Mouse (Mus musculus): Measurements from ENCODE around the gene Sptbn4. TPM values are rescaled to one million over a fixed set of nuclear protein-coding genes. Genes with fewer than 3 reads are reported as not detected.

Sptbn4 gene
- polyA plus RNA-seq, 1 experiment from 2014 or later: 0.40 TPM

GRCm38 (mm10) chr7:27334405-27334911 lies 113.0 kb downstream of the Sptbn4 start:
- Histone ChIP-seq H3K27me3 (replicated peaks; ENCODE audit: control insufficient read depth, insufficient read depth, low read length) (peaks cover 61% of the 10 kb centered on the region), H3K36me3 (ENCODE audit: control insufficient read depth, insufficient read depth, low read length) (no peaks in the 10 kb centered on the region), H3K9me3 (ENCODE audit: control insufficient read depth, low read length) (no peaks in the 10 kb centered on the region), H3K4me2 (ENCODE audit: low read depth, low read length) (peak overlapping the region; percentile 99), H3K9ac (ENCODE audit: low read depth, low read length) (0 out of 2 replicates have a peak overlapping the region, but pooled peaks have one; percentile 8), H3K4me3 (ENCODE audit: low read depth, low read length) (peak overlapping the region; percentile 60), H3K27ac (replicated peaks; ENCODE audit: low read depth, low read length) (no peak overlapping the region), H3K4me1 (ENCODE audit: control insufficient read depth, insufficient read depth, low read length) (peaks cover 42% of the 10 kb centered on the region)
- DNase-seq (ENCODE audit: low spot score) (no peak), ATAC-seq (ENCODE audit: low read depth) (no peak)
- 3% methylated on average over 27 of the region's 32 CpGs for WGBS

GRCm38 (mm10) chr7:27333316-27333941 lies 114.1 kb downstream of the Sptbn4 start:
- peak overlapping the region; percentile 60 for H3K4me3 ChIP-seq (ENCODE audit: low read depth, low read length)
- ATAC-seq (ENCODE audit: low read depth) (no peak), DNase-seq (ENCODE audit: low spot score) (no peak)
- no peaks in the 10 kb centered on the region for H3K9me3 ChIP-seq (ENCODE audit: control insufficient read depth, low read length)
- H3K9ac ChIP-seq (ENCODE audit: low read depth, low read length): peak overlapping the region; percentile 82
- H3K4me2 ChIP-seq (ENCODE audit: low read depth, low read length): peak overlapping the region; percentile 99
- H3K27me3 ChIP-seq (replicated peaks; ENCODE audit: control insufficient read depth, insufficient read depth, low read length): peaks cover 63% of the 10 kb centered on the region
- H3K4me1 ChIP-seq (ENCODE audit: control insufficient read depth, insufficient read depth, low read length): peaks cover 43% of the 10 kb centered on the region
- H3K27ac ChIP-seq (replicated peaks; ENCODE audit: low read depth, low read length): peak overlapping the region; percentile 73
- no peaks in the 10 kb centered on the region for H3K36me3 ChIP-seq (ENCODE audit: control insufficient read depth, insufficient read depth, low read length)
- under 1% methylated on average over 37 of the region's 77 CpGs for WGBS

GRCm38 (mm10) chr7:27332353-27333199 lies 114.9 kb downstream of the Sptbn4 start:
- WGBS: 3% methylated on average over 32 of the region's 39 CpGs
- H3K4me1 ChIP-seq (ENCODE audit: control insufficient read depth, insufficient read depth, low read length): peaks cover 40% of the 10 kb centered on the region
- H3K4me3 ChIP-seq (ENCODE audit: low read depth, low read length): peak overlapping the region; percentile 60
- H3K27ac ChIP-seq (replicated peaks; ENCODE audit: low read depth, low read length): peak overlapping the region; percentile 73
- H3K36me3 ChIP-seq (ENCODE audit: control insufficient read depth, insufficient read depth, low read length): peaks cover under 1% of the 10 kb centered on the region; the same call in 1 of the 2 replicates
- DNase-seq (ENCODE audit: low spot score) (peak; percentile 92), ATAC-seq (ENCODE audit: low read depth) (peak; percentile 16; the same call in 1 of the 2 replicates)
- peak overlapping the region; percentile 99 for H3K4me2 ChIP-seq (ENCODE audit: low read depth, low read length)
- H3K27me3 ChIP-seq (replicated peaks; ENCODE audit: control insufficient read depth, insufficient read depth, low read length): peaks cover 64% of the 10 kb centered on the region
- peak overlapping the region; percentile 82 for H3K9ac ChIP-seq (ENCODE audit: low read depth, low read length)
- H3K9me3 ChIP-seq (ENCODE audit: control insufficient read depth, low read length): no peaks in the 10 kb centered on the region

- peaks cover 69% of the 10 kb centered on the region for H3K27me3 ChIP-seq (replicated peaks; ENCODE audit: control insufficient read depth, insufficient read depth, low read length)
- DNase-seq (ENCODE audit: low spot score) (no peak), ATAC-seq (ENCODE audit: low read depth) (no peak)
- H3K27ac ChIP-seq (replicated peaks; ENCODE audit: low read depth, low read length): peak overlapping the region; percentile 73
- H3K9me3 ChIP-seq (ENCODE audit: control insufficient read depth, low read length): no peaks in the 10 kb centered on the region
- H3K4me3 ChIP-seq (ENCODE audit: low read depth, low read length): peak overlapping the region; percentile 60
- 7% methylated on average over 8 of the region's 8 CpGs for WGBS
- peak overlapping the region; percentile 99 for H3K4me2 ChIP-seq (ENCODE audit: low read depth, low read length)
- H3K9ac ChIP-seq (ENCODE audit: low read depth, low read length): peak overlapping the region; percentile 48; the same call in 1 of the 2 replicates
- H3K36me3 ChIP-seq (ENCODE audit: control insufficient read depth, insufficient read depth, low read length): peaks cover 8% of the 10 kb centered on the region; the same call in 1 of the 2 replicates
- peaks cover 39% of the 10 kb centered on the region for H3K4me1 ChIP-seq (ENCODE audit: control insufficient read depth, insufficient read depth, low read length)
Measured at GRCm38 (mm10) chr7:27331854-27332253, 115.6 kb downstream of the Sptbn4 start.

GRCm38 (mm10) chr7:27331541-27331851 lies 116.0 kb downstream of the Sptbn4 start:
- Histone ChIP-seq H3K4me2 (ENCODE audit: low read depth, low read length) (peak overlapping the region; percentile 99), H3K9ac (ENCODE audit: low read depth, low read length) (peak overlapping the region; percentile 48; the same call in 1 of the 2 replicates), H3K27me3 (replicated peaks; ENCODE audit: control insufficient read depth, insufficient read depth, low read length) (peaks cover 70% of the 10 kb centered on the region), H3K27ac (replicated peaks; ENCODE audit: low read depth, low read length) (peak overlapping the region; percentile 73), H3K36me3 (ENCODE audit: control insufficient read depth, insufficient read depth, low read length) (peaks cover 11% of the 10 kb centered on the region; the same call in 1 of the 2 replicates), H3K9me3 (ENCODE audit: control insufficient read depth, low read length) (no peaks in the 10 kb centered on the region), H3K4me3 (ENCODE audit: low read depth, low read length) (peak overlapping the region; percentile 60), H3K4me1 (ENCODE audit: control insufficient read depth, insufficient read depth, low read length) (peaks cover 39% of the 10 kb centered on the region)
- DNase-seq (ENCODE audit: low spot score): no peak
- 5% methylated on average over 8 of the region's 8 CpGs for WGBS
- no peak for ATAC-seq (ENCODE audit: low read depth)

GRCm38 (mm10) chr7:27330709-27331540 lies 116.6 kb downstream of the Sptbn4 start:
- H3K36me3 ChIP-seq (ENCODE audit: control insufficient read depth, insufficient read depth, low read length): peaks cover 11% of the 10 kb centered on the region; the same call in 1 of the 2 replicates
- under 1% methylated on average over 34 of the region's 39 CpGs for WGBS
- H3K9me3 ChIP-seq (ENCODE audit: control insufficient read depth, low read length): no peaks in the 10 kb centered on the region
- peaks cover 76% of the 10 kb centered on the region for H3K27me3 ChIP-seq (replicated peaks; ENCODE audit: control insufficient read depth, insufficient read depth, low read length)
- peak overlapping the region; percentile 48 for H3K9ac ChIP-seq (ENCODE audit: low read depth, low read length)
- H3K27ac ChIP-seq (replicated peaks; ENCODE audit: low read depth, low read length): peak overlapping the region; percentile 73
- H3K4me2 ChIP-seq (ENCODE audit: low read depth, low read length): peak overlapping the region; percentile 99
- H3K4me3 ChIP-seq (ENCODE audit: low read depth, low read length): peak overlapping the region; percentile 60
- peaks cover 45% of the 10 kb centered on the region for H3K4me1 ChIP-seq (ENCODE audit: control insufficient read depth, insufficient read depth, low read length)
- ATAC-seq (ENCODE audit: low read depth): peak; percentile 38
- DNase-seq (ENCODE audit: low spot score): peak; percentile 97

GRCm38 (mm10) chr7:27329981-27330380 lies 117.5 kb downstream of the Sptbn4 start:
- no peaks in the 10 kb centered on the region for H3K9me3 ChIP-seq (ENCODE audit: control insufficient read depth, low read length)
- DNase-seq (ENCODE audit: low spot score) (no peak), ATAC-seq (ENCODE audit: low read depth) (no peak)
- peak overlapping the region; percentile 99 for H3K4me2 ChIP-seq (ENCODE audit: low read depth, low read length)
- H3K4me3 ChIP-seq (ENCODE audit: low read depth, low read length): peak overlapping the region; percentile 60
- 26% methylated on average over 17 of the region's 17 CpGs for WGBS
- peaks cover 11% of the 10 kb centered on the region; the same call in 1 of the 2 replicates for H3K36me3 ChIP-seq (ENCODE audit: control insufficient read depth, insufficient read depth, low read length)
- peaks cover 45% of the 10 kb centered on the region for H3K4me1 ChIP-seq (ENCODE audit: control insufficient read depth, insufficient read depth, low read length)
- H3K27ac ChIP-seq (replicated peaks; ENCODE audit: low read depth, low read length): no peak overlapping the region; the same call in 1 of the 2 replicates
- H3K9ac ChIP-seq (ENCODE audit: low read depth, low read length): no peak overlapping the region
- peaks cover 78% of the 10 kb centered on the region for H3K27me3 ChIP-seq (replicated peaks; ENCODE audit: control insufficient read depth, insufficient read depth, low read length)

Measured in embryonic facial prominence, embryonic 14.5 days (tissue).